In the genomic region with DNA sequence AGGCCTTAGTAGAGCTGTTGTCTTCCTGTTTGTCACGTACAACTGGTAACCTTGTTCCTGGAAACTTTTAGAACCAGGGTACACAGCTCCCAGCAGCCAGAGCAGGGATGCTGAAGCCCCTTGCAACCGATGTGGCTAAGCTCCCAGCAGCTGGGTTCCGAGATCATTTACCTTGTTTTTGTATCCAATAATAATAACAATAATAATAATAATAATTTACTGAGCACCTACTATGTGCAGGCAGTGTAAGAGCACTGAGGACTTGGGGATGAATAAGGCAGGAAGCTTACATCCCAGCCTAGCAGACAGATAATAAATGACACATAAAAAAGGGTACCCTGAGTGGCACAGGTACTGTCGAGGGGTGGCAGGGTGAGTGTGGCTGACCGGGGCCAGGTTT, we compare ENCODE assay signal across 18 mouse cellular contexts. TPM values are rescaled to one million over a fixed set of nuclear protein-coding genes. Genes with fewer than 3 reads are reported as not detected.
DNase-seq lines count a peak whose midpoint lies in the region; ATAC-seq and TF ChIP-seq lines count a peak whose summit lies in the region.
"Had no signal": no experiment of that assay in that cellular context is flagged by ENCODE, and none has a peak within 500 bp of the region (broad histone marks: within the 10 kb centered on the region; RNA-seq: fewer than 3 reads in every experiment).

No protein-coding gene starts in this region.

- H3K36me3 ChIP-seq in heart, embryonic 13.5 days: peaks cover 2% of the 10 kb centered on the region; the same call in 1 of the 2 replicates
- H3K36me3 ChIP-seq in heart, adult 2 months (ENCODE audit: control insufficient read depth, insufficient read depth, low read length): no peaks in the 10 kb centered on the region
- no peaks in the 10 kb centered on the region for H3K36me3 ChIP-seq in lung, embryonic 16.5 days (ENCODE audit: control insufficient read depth, insufficient read depth, low read length)
- no peaks in the 10 kb centered on the region for H3K36me3 ChIP-seq in hindbrain, embryonic 14.5 days (replicated peaks; ENCODE audit: control insufficient read depth, insufficient read depth)
- no peaks in the 10 kb centered on the region for H3K36me3 ChIP-seq in liver, embryonic 16.5 days (ENCODE audit: control insufficient read depth, insufficient read depth)
- no peaks in the 10 kb centered on the region for H3K36me3 ChIP-seq in kidney, embryonic 16.5 days (ENCODE audit: insufficient read depth, low read length)
- H3K36me3 ChIP-seq: limb, embryonic 15.5 days had no signal

- H3K79me2 ChIP-seq in heart, adult 2 months (replicated peaks; ENCODE audit: control insufficient read depth, insufficient read depth, low read length): no peaks in the 10 kb centered on the region

- intact Hi-C loops in heart, adult 2 months (cut with DNase I): no loop called here

- 0 out of 2 replicates have a peak overlapping the region, but pooled peaks have one; percentile 56 for H3K9ac ChIP-seq in heart, embryonic 13.5 days
- H3K9ac ChIP-seq in heart, adult 2 months (ENCODE audit: low read depth, low read length): no peak overlapping the region
- no peak overlapping the region for H3K9ac ChIP-seq in lung, embryonic 16.5 days (ENCODE audit: low read length)
- H3K9ac ChIP-seq in hindbrain, embryonic 14.5 days: no peak overlapping the region
- peak overlapping the region; percentile 38 for H3K9ac ChIP-seq in liver, embryonic 16.5 days (ENCODE audit: low read depth, low read length)
- no peak overlapping the region for H3K9ac ChIP-seq in kidney, embryonic 16.5 days (replicated peaks; ENCODE audit: low read length)
- H3K9ac ChIP-seq: limb, embryonic 15.5 days had no signal

- TF ChIP-seq EP300 in heart, adult 2 months (IDR thresholded peaks at IDR 0.05; ENCODE audit: insufficient read depth, low read depth, low read length): no peak

- H3K27me3 ChIP-seq in heart, embryonic 13.5 days (replicated peaks): peaks cover 2% of the 10 kb centered on the region; the same call in 1 of the 2 replicates
- no peaks in the 10 kb centered on the region for H3K27me3 ChIP-seq in heart, adult 2 months (ENCODE audit: control insufficient read depth, insufficient read depth, low read length)
- H3K27me3 ChIP-seq in lung, embryonic 16.5 days (ENCODE audit: control insufficient read depth, insufficient read depth, low read depth, low read length): no peaks in the 10 kb centered on the region
- no peaks in the 10 kb centered on the region for H3K27me3 ChIP-seq in hindbrain, embryonic 14.5 days (ENCODE audit: control insufficient read depth, insufficient read depth, low read length)
- H3K27me3 ChIP-seq in liver, embryonic 16.5 days (ENCODE audit: control insufficient read depth, insufficient read depth, low read depth, low read length): no peaks in the 10 kb centered on the region
- H3K27me3 ChIP-seq in kidney, embryonic 16.5 days (ENCODE audit: insufficient read depth, low read length): no peaks in the 10 kb centered on the region
- H3K27me3 ChIP-seq: limb, embryonic 15.5 days had no signal

- peaks cover 76% of the 10 kb centered on the region for H3K4me1 ChIP-seq in heart, embryonic 13.5 days
- peaks cover 3% of the 10 kb centered on the region for H3K4me1 ChIP-seq in heart, adult 2 months (ENCODE audit: control insufficient read depth, insufficient read depth, low read length)
- peaks cover 19% of the 10 kb centered on the region for H3K4me1 ChIP-seq in lung, embryonic 16.5 days (replicated peaks; ENCODE audit: control insufficient read depth, insufficient read depth, low read length)
- peaks cover 18% of the 10 kb centered on the region for H3K4me1 ChIP-seq in hindbrain, embryonic 14.5 days (replicated peaks; ENCODE audit: control insufficient read depth, insufficient read depth, low read length)
- peaks cover 58% of the 10 kb centered on the region for H3K4me1 ChIP-seq in liver, embryonic 16.5 days (ENCODE audit: control insufficient read depth, low read depth, low read length)
- peaks cover 21% of the 10 kb centered on the region for H3K4me1 ChIP-seq in kidney, embryonic 16.5 days (ENCODE audit: insufficient read depth, low read length)

- 0 out of 2 replicates have a peak, but pooled peaks cover 3% of the 10 kb centered on the region for H3K9me3 ChIP-seq in heart, embryonic 13.5 days
- 0 out of 2 replicates have a peak, but pooled peaks cover 2% of the 10 kb centered on the region for H3K9me3 ChIP-seq in lung, embryonic 16.5 days (ENCODE audit: control insufficient read depth, low read length)
- H3K9me3 ChIP-seq in hindbrain, embryonic 14.5 days (ENCODE audit: control insufficient read depth, low read length): no peaks in the 10 kb centered on the region
- H3K9me3 ChIP-seq in liver, embryonic 16.5 days (replicated peaks; ENCODE audit: control insufficient read depth, low read length): no peaks in the 10 kb centered on the region
- peaks cover 3% of the 10 kb centered on the region for H3K9me3 ChIP-seq in kidney, embryonic 16.5 days (ENCODE audit: low read length)
- H3K9me3 ChIP-seq: limb, embryonic 15.5 days had no signal

- no peak for TF ChIP-seq POLR2A in heart, adult 2 months (IDR thresholded peaks at IDR 0.05; ENCODE audit: insufficient read depth, low read depth, low read length)

- DNase-seq in heart, adult 2 months: no peak
- DNase-seq in lung, adult 18-20 months: no peak
- no peak for DNase-seq in hindbrain, embryonic 14.5 days (ENCODE audit: low spot score)
- no peak for DNase-seq in thymus, postnatal 10 days (ENCODE audit: low spot score in 2 of 2)
- DNase-seq: adrenal gland, adult 8-10 months; cerebellum, postnatal 25 days; gastrocnemius, postnatal 25 days; heart, postnatal 4 days; kidney, adult 18-20 months; kidney, postnatal 25 days; thymus, adult 18-20 months had no signal

- 84% methylated on average over 5 of the region's 5 CpGs for WGBS in heart, embryonic 13.5 days
- WGBS in heart, adult 2 months: 90% methylated on average over 5 of the region's 5 CpGs
- 83% methylated on average over 5 of the region's 5 CpGs for WGBS in lung, embryonic 16.5 days
- 90% methylated on average over 5 of the region's 5 CpGs for WGBS in hindbrain, embryonic 14.5 days
- WGBS in liver, embryonic 16.5 days (ENCODE audit: insufficient replicate concordance): 56% methylated on average over 5 of the region's 5 CpGs
- WGBS in kidney, embryonic 16.5 days: 85% methylated on average over 5 of the region's 5 CpGs

- TF ChIP-seq CTCF in heart, adult 2 months (IDR thresholded peaks at IDR 0.05): no peak

- H3K27ac ChIP-seq in heart, embryonic 13.5 days (replicated peaks): peak overlapping the region; percentile 54; the same call in 1 of the 2 replicates
- H3K27ac ChIP-seq in heart, adult 2 months: no peak overlapping the region
- peak overlapping the region; percentile 86 for H3K27ac ChIP-seq in lung, embryonic 16.5 days (ENCODE audit: low read length)
- peak overlapping the region; percentile 90; the same call in 1 of the 2 replicates for H3K27ac ChIP-seq in hindbrain, embryonic 14.5 days
- peak overlapping the region; percentile 86 for H3K27ac ChIP-seq in liver, embryonic 16.5 days (ENCODE audit: low read length)
- H3K27ac ChIP-seq in kidney, embryonic 16.5 days (ENCODE audit: low read length): no peak overlapping the region

- no peak overlapping the region for H3K4me2 ChIP-seq in heart, embryonic 13.5 days
- no peak overlapping the region for H3K4me2 ChIP-seq in lung, embryonic 16.5 days (ENCODE audit: low read depth, low read length)
- H3K4me2 ChIP-seq in hindbrain, embryonic 14.5 days (replicated peaks): no peak overlapping the region
- H3K4me2 ChIP-seq in liver, embryonic 16.5 days (ENCODE audit: low read depth, low read length): peak overlapping the region; percentile 2; the same call in 1 of the 2 replicates
- no peak overlapping the region for H3K4me2 ChIP-seq in kidney, embryonic 16.5 days (replicated peaks; ENCODE audit: low read depth, low read length)
- H3K4me2 ChIP-seq: heart, embryonic 11.5 days; limb, embryonic 15.5 days had no signal

- no peak overlapping the region for H3K4me3 ChIP-seq in heart, embryonic 13.5 days
- no peak overlapping the region for H3K4me3 ChIP-seq in heart, adult 2 months
- H3K4me3 ChIP-seq in lung, embryonic 16.5 days (ENCODE audit: low read length): no peak overlapping the region
- no peak overlapping the region for H3K4me3 ChIP-seq in hindbrain, embryonic 14.5 days (replicated peaks; ENCODE audit: low read length)
- H3K4me3 ChIP-seq in liver, embryonic 16.5 days (ENCODE audit: low read depth, low read length): no peak overlapping the region
- no peak overlapping the region for H3K4me3 ChIP-seq in kidney, embryonic 16.5 days (ENCODE audit: low read length)
- H3K4me3 ChIP-seq: limb, embryonic 15.5 days had no signal

- no peak for ATAC-seq in heart, embryonic 13.5 days (ENCODE audit: extremely low read depth, insufficient number of reproducible peaks, low FRiP score, low TSS enrichment)
- no peak for ATAC-seq in lung, embryonic 16.5 days (ENCODE audit: low read depth)
- no peak for ATAC-seq in hindbrain, embryonic 14.5 days (ENCODE audit: low FRiP score)
- no peak for ATAC-seq in liver, embryonic 16.5 days (ENCODE audit: low read depth)
- no peak for ATAC-seq in kidney, embryonic 16.5 days (ENCODE audit: low FRiP score, low TSS enrichment)

RNA-seq across cellular contexts. Expression of gene Gsg1l, which starts 42.4 kb away (rescaled TPM):
- polyA plus RNA-seq in heart, embryonic 13.5 days (2015; fragmentation: Nextera tagmentation; extraction: Ambion mirVana): 8.0 and 8.4 TPM in 2 replicates
- total RNA-seq in heart, adult 2 months (2021): 10 to 100 TPM; 10.5 to 12.6 TPM
- polyA plus RNA-seq in heart, adult 2 months (2012; rRNA removed): 11.3 and 20.2 TPM in 2 replicates
- 2.5 and 2.6 TPM in 2 replicates for polyA plus RNA-seq in lung, embryonic 16.5 days (2015; fragmentation: Nextera tagmentation; extraction: Ambion mirVana)
- 11.2 and 16.2 TPM in 2 replicates for polyA plus RNA-seq in hindbrain, embryonic 14.5 days (2014; fragmentation: Nextera tagmentation; extraction: Ambion mirVana)
- polyA plus RNA-seq in liver, embryonic 16.5 days (2015; fragmentation: Nextera tagmentation; extraction: Ambion mirVana): 0.02 and 0.05 TPM in 2 replicates
- 0.96 and 1.4 TPM in 2 replicates for polyA plus RNA-seq in kidney, embryonic 16.5 days (2015; fragmentation: Nextera tagmentation; extraction: Ambion mirVana)
- total RNA-seq: CH12.LX had no signal

Comparison
In these comparisons a context has a peak if more than half of its experiments do, and no peak if none do; other contexts are left out.
1. H3K27ac ChIP-seq: peak in heart, embryonic 13.5 days (single experiment), lung, embryonic 16.5 days (single experiment), hindbrain, embryonic 14.5 days (single experiment) and liver, embryonic 16.5 days (single experiment); none in heart, adult 2 months (single experiment) and kidney, embryonic 16.5 days (single experiment).
2. H3K9ac ChIP-seq: peak in heart, embryonic 13.5 days (single experiment) and liver, embryonic 16.5 days (single experiment); none in heart, adult 2 months (single experiment), lung, embryonic 16.5 days (single experiment), hindbrain, embryonic 14.5 days (single experiment) and kidney, embryonic 16.5 days (single experiment).